Mouse (Mus musculus) gastrocnemius, adult 2 months (tissue): ENCODE measurements at regions not wholly inside any gene's neighbourhood (a gene's known extent, or its start where the extent isn't known, plus 50 kb on each side); places are given as distances from the start of the nearest gene placed in this dataset.

Experiments
- DNase-seq: peaks from one replicate; pipeline ENCODE4 v3.0.0; 2022
- H3K27ac ChIP-seq: fragments of 200-600 bp; 2 replicates; pipeline ENCODE4 v1.8.1; 2022; ENCODE audit warnings: mild to moderate bottlenecking
- H3K4me3 ChIP-seq: fragments of 200-600 bp; 2 replicates; pipeline ENCODE4 v1.8.1; 2022; ENCODE audit warnings: mild to moderate bottlenecking, moderate library complexity
- CTCF ChIP-seq: fragments of 200-600 bp; IDR thresholded peaks from 2 replicates; pipeline ENCODE4 v1.8.1; 2022; ENCODE audit warnings: antibody characterized with exemption, mild to moderate bottlenecking, moderate library complexity
- intact Hi-C: fragments of 180-260 bp; cut with DNase I; formaldehyde crosslinking; loops from one replicate; pipeline ENCODE4 v1.15.1; 2025

DNA sequence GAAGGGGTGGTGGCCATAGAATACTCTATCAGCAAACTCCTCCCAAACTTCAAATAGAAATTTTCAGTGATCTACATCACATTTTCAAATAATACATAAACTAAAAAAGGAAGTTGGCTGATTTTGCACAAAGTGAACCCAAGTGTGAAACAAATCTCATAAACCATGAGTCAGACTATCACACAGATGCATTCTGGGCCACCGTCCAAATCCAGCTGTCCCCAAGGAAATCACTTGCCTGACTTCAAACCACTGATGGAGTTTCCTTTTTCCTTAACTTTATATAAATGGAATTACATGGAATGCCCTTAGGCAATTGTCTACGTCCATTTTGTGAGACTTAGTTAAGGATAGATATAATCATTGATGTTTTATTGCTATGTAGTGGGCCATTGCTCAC is 702.8 kb downstream of the Hs3st4 start:
- no peak overlapping the region for H3K27ac ChIP-seq
- intact Hi-C loops, result no loop called here
- TF ChIP-seq CTCF, result no peak
- H3K4me3 ChIP-seq, result no peak overlapping the region
- DNase-seq, result peak; percentile 79

DNA sequence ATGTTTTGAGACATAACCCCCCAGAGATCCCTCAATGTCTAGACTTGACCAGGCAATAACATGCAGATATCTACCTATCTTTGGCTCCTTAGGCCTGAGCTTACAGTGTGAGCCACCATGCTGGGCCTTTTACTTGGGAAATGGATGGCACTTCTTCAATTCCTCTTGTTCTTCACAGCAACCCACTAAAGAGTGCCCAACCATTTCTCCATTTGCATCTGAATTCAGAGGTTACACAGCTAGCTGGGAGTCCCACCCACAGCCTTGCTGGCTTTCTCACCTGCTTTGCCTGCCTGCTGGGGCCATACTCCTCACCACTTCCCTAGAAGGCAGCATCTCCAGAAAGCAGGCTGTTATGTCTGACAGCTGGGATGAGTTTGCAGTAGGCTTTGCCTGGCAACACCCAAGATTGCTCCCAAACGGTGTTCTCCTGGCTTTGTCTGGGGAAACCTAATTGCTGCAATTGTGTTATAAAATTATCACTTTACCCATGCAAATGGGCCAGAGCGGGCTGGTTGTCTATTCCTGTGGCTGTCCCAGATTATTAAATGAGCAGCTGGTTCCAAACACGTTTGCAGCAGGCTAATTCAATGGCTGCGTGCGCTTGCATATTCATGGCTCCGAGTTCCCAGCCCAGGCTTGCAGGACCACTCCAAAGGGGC is 721.6 kb downstream of the Hs3st4 start:
- no peak overlapping the region for H3K4me3 ChIP-seq
- H3K27ac ChIP-seq, result no peak overlapping the region
- intact Hi-C loops, result no loop called here
- TF ChIP-seq CTCF, result no peak
- no peak for DNase-seq

DNA sequence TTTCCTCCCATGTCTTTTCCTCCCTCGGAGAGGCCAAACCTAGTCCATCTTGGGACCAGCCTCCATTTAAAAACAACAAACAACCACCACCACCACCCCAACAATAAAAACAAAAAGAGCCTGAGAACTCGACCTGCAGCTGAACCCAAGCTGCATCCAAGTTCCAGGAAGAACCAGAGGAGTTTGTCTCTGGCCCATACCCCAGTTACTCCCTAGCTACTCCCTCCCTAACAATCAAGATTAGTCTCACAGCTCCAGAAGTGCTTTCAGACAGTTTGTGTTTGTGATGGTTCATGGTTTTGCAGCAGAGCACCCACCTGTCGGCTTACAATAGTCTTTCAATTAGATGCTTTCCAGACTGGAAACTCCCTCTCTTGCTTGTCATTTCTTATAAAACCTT is 724.5 kb downstream of the Hs3st4 start:
- no peak overlapping the region for H3K27ac ChIP-seq
- no peak for TF ChIP-seq CTCF
- DNase-seq, result peak; percentile 23

DNA sequence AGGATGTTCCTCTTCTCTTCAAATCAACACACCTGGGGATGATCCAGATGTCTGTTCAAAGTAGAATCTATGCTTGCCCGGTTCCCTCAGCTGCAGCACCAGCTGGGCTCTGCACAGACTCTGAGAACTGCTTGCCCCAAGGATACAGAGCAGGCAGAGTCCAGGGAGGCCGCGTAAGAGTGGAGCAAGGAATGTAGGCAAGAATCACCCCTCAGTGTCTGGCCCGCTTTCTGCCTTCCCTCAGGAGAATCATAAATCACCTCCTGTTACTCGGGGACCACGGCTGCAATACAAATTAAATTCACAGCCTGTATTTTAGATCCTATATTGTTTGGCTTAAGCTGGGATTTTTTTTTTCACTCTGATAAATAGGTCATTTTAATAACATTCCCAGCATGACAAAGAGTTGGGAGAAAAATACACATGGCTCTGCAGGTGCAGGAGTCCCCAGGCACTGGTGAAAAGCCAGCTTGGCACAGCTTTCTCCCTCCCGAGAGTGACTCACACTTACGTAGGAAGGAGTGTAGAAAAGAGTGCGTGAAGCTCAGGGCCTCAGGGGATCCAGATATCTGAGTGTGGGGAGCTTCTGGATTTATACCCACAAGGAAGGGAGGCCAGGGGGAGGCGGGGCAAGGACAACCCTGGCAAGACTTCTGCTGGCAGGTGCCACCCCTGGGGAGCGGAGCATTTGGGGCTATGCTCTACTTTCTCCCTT is 726.3 kb downstream of the Hs3st4 start:
- peak overlapping the region; percentile 51; the same call in 1 of the 2 replicates for H3K27ac ChIP-seq
- intact Hi-C loops, result no loop called here
- no peak for TF ChIP-seq CTCF
- peak; percentile 76 for DNase-seq
- no peak overlapping the region for H3K4me3 ChIP-seq

More for the DNA sequence above, 724.5 kb downstream of the Hs3st4 start:
- no peak overlapping the region for H3K4me3 ChIP-seq
- intact Hi-C loops, result no loop called here

DNA sequence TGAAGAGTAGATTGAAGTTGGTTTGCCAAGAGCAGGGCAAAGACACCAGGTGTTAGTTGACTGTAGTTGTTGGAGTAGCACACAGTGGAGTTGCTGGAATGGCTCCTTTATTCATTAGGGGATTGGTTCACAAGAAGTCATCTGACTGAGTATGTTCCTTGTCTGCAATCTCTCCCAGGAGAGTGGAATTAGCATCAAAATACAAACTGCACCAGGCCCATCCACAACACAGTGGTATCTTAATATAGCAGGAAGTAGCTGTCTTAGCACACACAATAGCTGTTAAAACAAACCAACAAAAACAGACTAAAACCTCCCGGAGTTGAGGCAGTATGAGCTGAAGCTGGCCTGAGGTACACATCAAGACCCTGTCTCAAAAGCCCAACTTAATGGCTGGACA is 723.5 kb upstream of the Kdm8 start:
- no peak for DNase-seq
- H3K4me3 ChIP-seq, result no peak overlapping the region
- intact Hi-C loops, result no loop called here
- H3K27ac ChIP-seq, result no peak overlapping the region
- no peak for TF ChIP-seq CTCF

DNA sequence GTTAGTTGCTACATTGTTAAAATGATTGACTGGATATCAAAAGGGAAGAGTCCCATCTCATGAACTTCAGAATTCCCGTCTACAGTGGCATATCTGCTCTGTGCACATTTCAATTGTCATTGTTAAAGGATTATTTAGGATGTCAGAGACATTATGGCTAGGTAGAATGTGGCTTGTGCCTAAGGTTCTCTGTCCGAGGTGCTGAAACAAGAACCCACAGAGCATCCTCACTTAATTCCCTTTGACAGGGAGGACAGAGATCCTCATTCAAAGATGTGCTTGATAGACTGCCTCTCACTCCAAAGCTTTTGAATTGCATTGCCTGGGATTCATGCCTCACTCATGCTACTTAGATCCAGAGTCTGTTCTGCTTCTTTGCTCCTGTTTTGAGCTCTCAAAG is 702.4 kb upstream of the Kdm8 start:
- intact Hi-C loops, result no loop called here
- no peak overlapping the region for H3K27ac ChIP-seq
- no peak for DNase-seq

DNA sequence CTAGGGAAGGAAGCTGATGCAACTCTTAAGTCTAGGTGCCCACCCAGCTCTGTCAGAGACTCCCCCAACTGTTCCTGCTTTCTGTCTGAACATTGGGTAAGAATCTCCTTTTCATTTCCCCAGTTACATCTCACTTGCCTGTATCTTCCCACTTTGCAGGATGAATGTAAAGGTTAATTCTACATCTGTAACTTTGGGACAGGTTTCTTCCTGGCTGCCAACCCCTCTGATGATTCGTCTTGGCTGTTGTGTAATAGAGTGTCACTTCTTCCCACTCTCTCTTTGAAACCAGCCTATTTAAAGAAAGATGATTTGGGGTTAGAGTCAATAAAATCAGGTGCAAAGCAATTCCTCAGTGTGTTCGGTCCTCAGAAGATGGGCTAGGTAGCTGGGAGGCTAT is 698.2 kb upstream of the Kdm8 start:
- TF ChIP-seq CTCF, result no peak
- Histone ChIP-seq H3K27ac (no peak overlapping the region), H3K4me3 (no peak overlapping the region)
- intact Hi-C loops, result no loop called here
- no peak for DNase-seq

More for the DNA sequence above, 702.4 kb upstream of the Kdm8 start:
- no peak for TF ChIP-seq CTCF
- H3K4me3 ChIP-seq, result no peak overlapping the region

DNA sequence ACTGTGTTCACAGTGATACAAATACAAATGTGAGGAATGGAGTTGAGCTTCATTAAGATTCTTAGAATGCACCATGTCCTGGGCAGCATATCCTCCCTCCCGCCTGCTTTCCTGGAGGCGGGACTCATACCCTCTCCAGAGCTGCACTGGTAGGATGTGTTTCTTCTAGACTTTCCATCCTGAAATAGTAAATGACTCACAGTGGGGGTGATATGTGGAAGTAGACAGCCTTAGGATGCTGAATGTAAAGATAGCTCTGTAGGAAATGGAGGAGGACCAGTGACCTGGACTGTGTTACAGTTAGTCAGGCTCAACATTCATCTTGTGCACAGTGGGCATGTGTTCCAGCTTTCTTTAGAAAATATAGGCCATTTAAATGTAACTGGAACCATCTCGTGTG is 696.1 kb upstream of the Kdm8 start:
- H3K4me3 ChIP-seq, result no peak overlapping the region
- DNase-seq, result no peak
- no peak overlapping the region for H3K27ac ChIP-seq
- intact Hi-C loops, result no loop called here
- TF ChIP-seq CTCF, result no peak

DNA sequence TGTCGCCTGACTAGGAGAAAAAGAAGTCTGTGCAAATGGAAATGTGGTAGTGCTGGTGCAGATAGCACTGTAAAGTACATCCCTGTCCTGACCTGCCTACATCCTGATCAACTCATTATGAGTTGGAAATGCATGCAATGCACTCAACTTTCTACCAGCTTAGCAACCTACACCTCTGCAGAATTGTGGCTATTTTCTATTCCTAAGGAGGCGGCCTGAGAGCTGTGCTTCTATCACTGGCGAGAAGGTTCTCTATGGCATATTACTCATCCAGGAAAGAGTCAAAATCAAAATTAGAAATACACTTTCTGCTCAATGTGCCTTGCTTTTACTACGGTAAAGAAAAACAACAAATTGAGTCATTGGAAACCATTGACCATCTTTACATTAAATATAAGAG is 685.4 kb upstream of the Kdm8 start:
- no peak for DNase-seq
- intact Hi-C loops, result no loop called here
- no peak overlapping the region for H3K27ac ChIP-seq
- TF ChIP-seq CTCF, result no peak
- no peak overlapping the region for H3K4me3 ChIP-seq

DNA sequence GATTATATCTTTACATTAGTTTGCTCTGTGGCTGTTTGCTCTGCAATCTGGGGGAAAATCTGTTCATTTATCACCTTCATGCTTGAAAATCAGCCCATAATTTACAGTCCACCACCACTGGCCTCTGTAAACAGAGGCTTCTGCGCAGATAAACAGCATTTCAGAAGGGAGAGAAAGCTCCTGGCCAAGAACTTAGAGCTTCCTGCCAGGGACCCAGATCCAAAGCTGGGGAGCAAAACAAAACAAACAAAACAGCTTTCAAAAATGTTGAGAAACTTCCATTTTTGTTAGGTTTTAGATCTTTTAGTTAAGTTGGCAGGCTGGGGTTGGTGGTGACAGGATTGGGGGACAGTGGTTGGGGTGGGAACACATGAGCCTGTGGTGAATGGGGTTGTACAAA is 666.7 kb upstream of the Kdm8 start:
- H3K27ac ChIP-seq, result no peak overlapping the region; the same call in 1 of the 2 replicates
- TF ChIP-seq CTCF, result no peak
- intact Hi-C loops, result no loop called here
- no peak for DNase-seq
- H3K4me3 ChIP-seq, result no peak overlapping the region

DNA sequence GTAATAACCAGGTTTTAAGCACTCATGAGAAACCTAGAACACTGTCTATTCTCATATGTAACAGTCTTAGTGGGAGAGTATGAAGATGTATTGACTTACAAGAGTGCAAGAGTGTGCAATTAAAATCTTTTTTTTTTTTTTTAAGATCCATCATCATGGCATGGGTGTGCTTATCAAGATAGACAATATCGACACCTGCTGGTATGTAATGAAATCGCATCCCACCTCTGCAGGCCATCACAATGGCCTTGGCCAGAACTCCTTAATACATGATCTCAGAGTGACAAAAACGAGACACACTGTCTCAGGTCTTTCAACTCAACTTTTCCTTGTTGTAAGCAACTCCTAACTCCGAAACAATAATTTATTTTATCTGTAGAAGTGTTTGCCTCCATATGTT is 661.7 kb upstream of the Kdm8 start:
- peak; percentile 59 for TF ChIP-seq CTCF
- Histone ChIP-seq H3K4me3 (no peak overlapping the region), H3K27ac (no peak overlapping the region)
- DNase-seq, result no peak
- intact Hi-C loops, result loop anchor here (5.0 kb wide), 1 partner anchor 656 kb away; no protein-coding TSS in a partner anchor

DNA sequence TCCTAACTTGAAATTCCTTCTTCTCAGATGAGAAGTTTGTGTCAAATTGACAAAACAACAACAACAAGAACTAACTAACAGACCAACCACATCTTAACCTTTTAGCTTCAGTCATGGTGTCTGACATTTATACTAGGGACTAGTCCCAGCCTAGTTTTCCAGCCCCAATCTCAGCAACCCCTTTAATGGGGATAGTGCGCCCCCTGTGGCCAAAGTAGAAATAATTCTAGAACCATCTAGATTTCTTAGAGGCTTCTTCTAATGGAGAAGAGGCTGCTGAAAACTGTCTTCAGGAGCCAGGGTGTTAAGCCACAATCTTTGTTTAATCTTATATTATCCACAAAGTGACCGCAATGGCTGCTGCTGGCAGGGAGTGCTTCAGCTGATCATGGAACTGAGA is 659.5 kb upstream of the Kdm8 start:
- no peak for DNase-seq
- Histone ChIP-seq H3K27ac (no peak overlapping the region), H3K4me3 (no peak overlapping the region)
- intact Hi-C loops, result loop anchor here (5.0 kb wide), 1 partner anchor 658 kb away; no protein-coding TSS in a partner anchor
- TF ChIP-seq CTCF, result peak; percentile 22; the same call in 1 of the 2 replicates

DNA sequence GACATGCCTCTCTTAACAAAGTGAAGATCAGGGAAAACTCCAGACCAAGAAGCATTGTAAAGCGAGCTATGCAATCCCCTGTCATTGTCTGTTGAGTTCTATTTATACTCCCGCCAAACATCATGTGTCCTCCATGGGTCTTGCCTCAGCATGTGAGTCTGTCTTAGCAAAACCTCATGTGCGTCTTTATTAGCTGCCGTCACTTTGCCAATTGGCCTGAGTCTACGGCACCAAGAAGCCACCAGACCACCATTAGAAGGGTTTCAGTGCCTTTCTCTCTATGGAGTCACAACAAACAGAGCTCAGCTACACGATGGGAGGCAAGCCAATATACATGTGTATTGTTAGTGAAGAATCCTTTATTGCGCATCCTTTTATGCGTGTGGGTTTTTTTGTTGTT is 658.6 kb upstream of the Kdm8 start:
- H3K27ac ChIP-seq, result no peak overlapping the region
- no peak overlapping the region for H3K4me3 ChIP-seq
- TF ChIP-seq CTCF, result no peak
- intact Hi-C loops, result no loop called here
- DNase-seq, result no peak

DNA sequence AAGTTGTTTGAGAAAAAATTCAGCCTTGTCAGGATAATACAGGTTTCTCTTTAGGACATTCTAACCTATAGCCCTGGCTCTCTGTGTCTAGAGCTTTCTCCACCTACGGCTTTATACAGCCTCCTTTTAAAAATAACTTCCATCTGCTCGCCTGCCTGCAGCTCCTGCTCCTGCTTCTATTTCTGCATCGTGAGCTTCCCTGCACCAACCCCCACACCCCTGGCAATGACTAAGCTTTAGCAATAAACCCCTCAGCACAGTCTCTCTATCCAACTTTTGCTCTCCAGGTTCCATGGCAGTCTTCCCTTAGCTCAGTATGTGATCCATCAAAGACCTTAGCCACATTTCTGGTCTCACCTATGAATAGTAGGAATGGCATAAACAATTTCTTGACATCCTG is 655.7 kb upstream of the Kdm8 start:
- peak; percentile 42 for DNase-seq
- H3K27ac ChIP-seq, result no peak overlapping the region
- intact Hi-C loops, result no loop called here
- H3K4me3 ChIP-seq, result no peak overlapping the region
- TF ChIP-seq CTCF, result no peak
